Mouse (Mus musculus): ENCODE data around the gene H2-M10.5. TPM values are rescaled to one million over a fixed set of nuclear protein-coding genes. Genes with fewer than 3 reads are reported as not detected.
A peak's percentile ranks its signal among the peaks of the same experiment; 100 is the strongest.
"Not testable (repeated sequence)": the region's sequence is repeated elsewhere in the genome, so short reads cannot be mapped to it uniquely, and the experiment has no call there.

The H2-M10.5 gene
- total and polyA plus RNA-seq, 3 experiments: not detected

DNA sequence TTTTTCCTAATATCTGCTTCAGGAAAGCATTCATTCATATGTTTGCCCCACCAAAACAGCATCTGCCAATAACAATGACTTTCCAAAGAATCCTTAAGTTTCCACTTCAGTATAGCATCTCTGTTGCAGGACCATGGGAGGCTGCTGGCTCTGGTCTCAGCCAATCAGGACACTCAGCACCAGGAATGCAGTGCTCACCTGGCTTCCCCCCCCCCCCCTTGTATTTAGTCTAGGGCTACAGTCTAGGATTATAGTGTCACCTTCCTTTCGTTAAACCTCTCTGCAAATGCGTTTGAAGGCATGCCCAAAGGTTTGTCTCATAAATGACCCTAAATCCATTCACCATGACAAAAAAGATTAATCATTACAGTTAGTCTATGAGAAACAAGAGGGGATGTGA, 15.6 kb downstream of the H2-M10.5 start:
- no peak overlapping the region for H3K9ac ChIP-seq (ENCODE audit: low read depth, low read length)
- TF ChIP-seq POLR2A (IDR thresholded peaks at IDR 0.05; ENCODE audit: insufficient read depth, low read depth, low read length) (no peak), EP300 (IDR thresholded peaks at IDR 0.05; ENCODE audit: insufficient read depth, low read depth, low read length) (no peak), CTCF (IDR thresholded peaks at IDR 0.05) (no peak)
- H3K27ac ChIP-seq: no peak overlapping the region
- WGBS: 79% methylated on average over 2 of the region's 2 CpGs
- H3K79me2 ChIP-seq (replicated peaks; ENCODE audit: control insufficient read depth, insufficient read depth, low read length): no peaks in the 10 kb centered on the region
- no peak overlapping the region for H3K4me3 ChIP-seq
- H3K27me3 ChIP-seq (ENCODE audit: control insufficient read depth, insufficient read depth, low read length): no peaks in the 10 kb centered on the region
- intact Hi-C loops (cut with DNase I): loop anchor here (2.0 to 5.0 kb wide), 2 partner anchors 432 to 481 kb away; no protein-coding TSS in a partner anchor
- DNase-seq: no peak
- H3K4me1 ChIP-seq (ENCODE audit: control insufficient read depth, insufficient read depth, low read length): no peaks in the 10 kb centered on the region
- no peaks in the 10 kb centered on the region for H3K36me3 ChIP-seq (ENCODE audit: control insufficient read depth, insufficient read depth, low read length)

DNA sequence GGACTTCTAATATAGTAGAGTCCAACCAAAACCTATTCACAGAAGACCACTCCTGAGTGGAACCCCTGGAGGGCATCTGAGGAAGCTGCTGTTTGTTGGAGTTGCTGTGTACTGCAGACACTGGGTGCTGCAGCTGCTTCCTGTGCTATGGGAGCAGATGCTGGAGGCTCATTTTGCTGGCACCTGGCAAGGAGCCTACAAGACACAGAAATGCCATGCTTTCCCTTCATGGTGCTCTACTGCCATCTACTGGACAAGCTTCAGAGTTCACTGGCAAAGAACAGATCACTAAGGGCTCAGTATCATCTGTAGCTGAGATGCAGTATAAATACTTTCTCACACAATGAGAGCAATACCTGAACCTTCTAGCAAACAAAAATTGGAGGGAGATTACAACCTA, 16.1 kb downstream of the H2-M10.5 start:
- not testable (repeated sequence) for H3K27me3 ChIP-seq (ENCODE audit: control insufficient read depth, insufficient read depth, low read length); H3K36me3 ChIP-seq (ENCODE audit: control insufficient read depth, insufficient read depth, low read length); H3K9ac ChIP-seq (ENCODE audit: low read depth, low read length); H3K27ac ChIP-seq; H3K79me2 ChIP-seq (replicated peaks; ENCODE audit: control insufficient read depth, insufficient read depth, low read length); H3K4me3 ChIP-seq; H3K4me1 ChIP-seq (ENCODE audit: control insufficient read depth, insufficient read depth, low read length)
- intact Hi-C loops (cut with DNase I): loop anchor here (2.0 to 5.0 kb wide), 2 partner anchors 432 to 482 kb away; no protein-coding TSS in a partner anchor
- TF ChIP-seq CTCF (IDR thresholded peaks at IDR 0.05): peak; percentile 90
- peak; percentile 33 to 35 for DNase-seq

- Histone ChIP-seq H3K27ac (no peak overlapping the region), H3K79me2 (replicated peaks; ENCODE audit: control insufficient read depth, insufficient read depth, low read length) (no peaks in the 10 kb centered on the region), H3K27me3 (ENCODE audit: control insufficient read depth, insufficient read depth, low read length) (no peaks in the 10 kb centered on the region), H3K4me1 (ENCODE audit: control insufficient read depth, insufficient read depth, low read length) (no peaks in the 10 kb centered on the region), H3K36me3 (ENCODE audit: control insufficient read depth, insufficient read depth, low read length) (no peaks in the 10 kb centered on the region), H3K4me3 (no peak overlapping the region), H3K9ac (ENCODE audit: low read depth, low read length) (no peak overlapping the region)
- intact Hi-C loops (cut with DNase I): no loop called here
- 75% methylated on average over 10 of the region's 10 CpGs for WGBS
- DNase-seq: no peak
- no peak for TF ChIP-seq EP300 (IDR thresholded peaks at IDR 0.05; ENCODE audit: insufficient read depth, low read depth, low read length)
- TF ChIP-seq CTCF (IDR thresholded peaks at IDR 0.05): no peak
- TF ChIP-seq POLR2A (IDR thresholded peaks at IDR 0.05; ENCODE audit: insufficient read depth, low read depth, low read length): no peak
Measured at GRCm38 (mm10) chr17:36799493-36799892, 26.8 kb downstream of the H2-M10.5 start.

GRCm38 (mm10) chr17:36799921-36800462, 27.3 kb downstream of the H2-M10.5 start:
- H3K27me3 ChIP-seq (ENCODE audit: control insufficient read depth, insufficient read depth, low read length); H3K9ac ChIP-seq (ENCODE audit: low read depth, low read length); H3K36me3 ChIP-seq (ENCODE audit: control insufficient read depth, insufficient read depth, low read length); H3K27ac ChIP-seq; intact Hi-C loops (cut with DNase I); H3K4me1 ChIP-seq (ENCODE audit: control insufficient read depth, insufficient read depth, low read length); H3K4me3 ChIP-seq; DNase-seq; H3K79me2 ChIP-seq (replicated peaks; ENCODE audit: control insufficient read depth, insufficient read depth, low read length): not testable (repeated sequence)
- WGBS: 34% methylated on average over 4 of the region's 4 CpGs

GRCm38 (mm10) chr17:36811871-36812270, 39.2 kb downstream of the H2-M10.5 start, which contains the start of gene H2-M10.6:
Gene H2-M10.6 (plus strand): TSS chr17:36812171.
- Histone ChIP-seq H3K27ac (no peak within 1 kb of the TSS), H3K9ac (ENCODE audit: low read depth, low read length) (no peak within 1 kb of the TSS), H3K79me2 (replicated peaks; ENCODE audit: control insufficient read depth, insufficient read depth, low read length) (no peaks in the 10 kb centered on the region), H3K36me3 (ENCODE audit: control insufficient read depth, insufficient read depth, low read length) (no peaks in the 10 kb centered on the region), H3K4me1 (ENCODE audit: control insufficient read depth, insufficient read depth, low read length) (no peaks in the 10 kb centered on the region), H3K27me3 (ENCODE audit: control insufficient read depth, insufficient read depth, low read length) (no peaks in the 10 kb centered on the region), H3K4me3 (no peak within 1 kb of the TSS)
- TF ChIP-seq EP300 (IDR thresholded peaks at IDR 0.05; ENCODE audit: insufficient read depth, low read depth, low read length): no peak
- no peak for TF ChIP-seq POLR2A (IDR thresholded peaks at IDR 0.05; ENCODE audit: insufficient read depth, low read depth, low read length)
- no peak for TF ChIP-seq CTCF (IDR thresholded peaks at IDR 0.05)
- DNase-seq: no peak
- intact Hi-C loops (cut with DNase I): loop anchor here (1.0 kb wide), 1 partner anchor 448 kb away; no protein-coding TSS in a partner anchor

- DNase-seq: peak; percentile 51 to 65
- peak; percentile 87 for TF ChIP-seq CTCF (IDR thresholded peaks at IDR 0.05)
- no peak for TF ChIP-seq POLR2A (IDR thresholded peaks at IDR 0.05; ENCODE audit: insufficient read depth, low read depth, low read length)
- no peaks in the 10 kb centered on the region; the same call in 1 of the 2 replicates for H3K4me1 ChIP-seq (ENCODE audit: control insufficient read depth, insufficient read depth, low read length)
Measured at GRCm38 (mm10) chr17:36824005-36824404, 51.3 kb downstream of the H2-M10.5 start.

More at GRCm38 (mm10) chr17:36824005-36824404, 51.3 kb downstream of the H2-M10.5 start:
- no peak overlapping the region for H3K9ac ChIP-seq (ENCODE audit: low read depth, low read length)
- no peaks in the 10 kb centered on the region for H3K36me3 ChIP-seq (ENCODE audit: control insufficient read depth, insufficient read depth, low read length)
- H3K27me3 ChIP-seq (ENCODE audit: control insufficient read depth, insufficient read depth, low read length): peaks cover 1% of the 10 kb centered on the region; the same call in 1 of the 2 replicates
- no peak overlapping the region for H3K4me3 ChIP-seq
- H3K79me2 ChIP-seq (replicated peaks; ENCODE audit: control insufficient read depth, insufficient read depth, low read length): no peaks in the 10 kb centered on the region
- no peak overlapping the region for H3K27ac ChIP-seq
- intact Hi-C loops (cut with DNase I): no loop called here
